Mouse (Mus musculus) hindbrain, embryonic 14.5 days (tissue): ENCODE data around the gene Chst8. TPM values are rescaled to one million over a fixed set of nuclear protein-coding genes. Genes with fewer than 3 reads are reported as not detected.

Experiments used
- ATAC-seq: fragments of 200-750 bp; cut with Nextera tagmentation; 2 replicates; pipeline ENCODE4 v1.8.0; 2017; ENCODE audit warnings: moderate number of reproducible peaks, mild to moderate bottlenecking, moderate TSS enrichment, moderate library complexity; ENCODE audit not compliant: low FRiP score
- DNase-seq: peaks from one replicate; pipeline ENCODE4 v3.0.0-alpha.2; 2015; ENCODE audit warnings: low spot score
- H3K27ac ChIP-seq: fragments of 300-500 bp; sonication (generic); 2 replicates; pipeline ENCODE4 v1.5.1; 2014; ENCODE audit warnings: mild to moderate bottlenecking, moderate library complexity
- H3K27me3 ChIP-seq: fragments of 300-500 bp; sonication (generic); 2 replicates; pipeline ENCODE4 v1.6.1; 2014; ENCODE audit warnings: mild to moderate bottlenecking, low read length, mixed read lengths; ENCODE audit not compliant: control insufficient read depth, insufficient read depth
- H3K36me3 ChIP-seq: fragments of 300-500 bp; sonication (generic); replicated peaks from 2 replicates; pipeline ENCODE4 v1.6.1; 2014; ENCODE audit not compliant: control insufficient read depth, insufficient read depth
- H3K4me1 ChIP-seq: fragments of 300-500 bp; sonication (generic); replicated peaks from 2 replicates; pipeline ENCODE4 v1.6.1; 2014; ENCODE audit warnings: antibody characterized with exemption, low read length, mixed read lengths; ENCODE audit not compliant: control insufficient read depth, insufficient read depth
- H3K4me2 ChIP-seq: fragments of 300-500 bp; sonication (generic); replicated peaks from 2 replicates; pipeline ENCODE4 v1.6.1; 2014; ENCODE audit warnings: mild to moderate bottlenecking, moderate library complexity
- H3K4me3 ChIP-seq: fragments of 300-500 bp; sonication (generic); replicated peaks from 2 replicates; pipeline ENCODE4 v1.5.1; 2014; ENCODE audit warnings: mild to moderate bottlenecking, low read length
- H3K9ac ChIP-seq: fragments of 300-500 bp; sonication (generic); 2 replicates; pipeline ENCODE4 v1.6.1; 2014
- H3K9me3 ChIP-seq: fragments of 300-500 bp; sonication (generic); 2 replicates; pipeline ENCODE4 v1.6.1; 2016; ENCODE audit warnings: low read length; ENCODE audit not compliant: control insufficient read depth
- WGBS: fragments of 180-500 bp; shearing (Covaris S2); extraction: QIAGEN DNeasy Blood & Tissue Kit; methylation state at CpG from one replicate; pipeline ENCODE4 v1.1.7; 2014; 5-methylcytosine and 5-hydroxymethylcytosine counted together
- polyA plus RNA-seq: library from polyadenylated mRNA; unstranded; fragments of >200 nt; fragmentation: Nextera tagmentation; extraction: Ambion mirVana; gene quantifications from 2 replicates; pipeline ENCODE4 v1.2.1, GENCODE M21; 2014

Gene Chst8
- 8.5 and 10.4 TPM in 2 replicates for polyA plus RNA-seq

DNA sequence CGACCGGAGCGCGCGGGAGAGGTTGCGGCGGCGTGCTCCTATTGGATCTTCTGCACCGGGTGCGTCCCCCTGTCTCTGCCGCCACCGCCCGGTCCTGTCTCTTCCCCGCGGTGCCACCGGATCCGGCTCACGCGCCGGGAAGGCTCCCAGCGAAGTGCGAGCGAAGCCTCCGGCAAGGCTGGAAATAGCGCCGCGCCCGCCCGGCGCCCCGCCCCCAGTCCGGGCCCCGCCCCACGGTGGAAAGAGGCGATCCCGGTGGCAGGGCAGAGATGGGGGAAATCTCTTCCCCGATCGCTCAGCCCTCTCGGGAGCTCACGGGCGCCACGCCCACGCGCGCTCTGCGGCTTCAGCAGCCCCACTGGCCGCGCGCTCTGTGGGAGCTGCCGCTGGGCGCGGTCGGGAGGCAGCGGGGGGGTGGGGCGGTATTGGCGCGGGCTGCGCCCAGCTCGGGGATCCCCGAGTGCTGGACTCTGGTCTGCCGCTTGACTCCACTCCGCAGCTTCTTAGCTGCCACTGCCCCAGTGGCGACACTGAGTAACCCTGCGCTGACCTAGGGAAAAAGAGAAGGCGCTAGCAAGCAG is at the start of gene Chst8:
Chst8 (minus strand) TSS at position 181 of the 581 bp plus-strand sequence.
- peak within 1 kb of the TSS; percentile 34 for H3K27ac ChIP-seq
- under 1% methylated on average over 51 of the region's 65 CpGs for WGBS
- no peaks in the 10 kb centered on the region for H3K36me3 ChIP-seq
- peaks cover 18% of the 10 kb centered on the region for H3K4me1 ChIP-seq
- H3K27me3 ChIP-seq = peaks cover 35% of the 10 kb centered on the region
- peak within 1 kb of the TSS; percentile 74 for H3K4me2 ChIP-seq
- ATAC-seq = peak; percentile 67
- no peaks in the 10 kb centered on the region for H3K9me3 ChIP-seq
- DNase-seq = peak; percentile 62
- H3K4me3 ChIP-seq = peak within 1 kb of the TSS; percentile 50
- H3K9ac ChIP-seq = peak within 1 kb of the TSS; percentile 56

DNA sequence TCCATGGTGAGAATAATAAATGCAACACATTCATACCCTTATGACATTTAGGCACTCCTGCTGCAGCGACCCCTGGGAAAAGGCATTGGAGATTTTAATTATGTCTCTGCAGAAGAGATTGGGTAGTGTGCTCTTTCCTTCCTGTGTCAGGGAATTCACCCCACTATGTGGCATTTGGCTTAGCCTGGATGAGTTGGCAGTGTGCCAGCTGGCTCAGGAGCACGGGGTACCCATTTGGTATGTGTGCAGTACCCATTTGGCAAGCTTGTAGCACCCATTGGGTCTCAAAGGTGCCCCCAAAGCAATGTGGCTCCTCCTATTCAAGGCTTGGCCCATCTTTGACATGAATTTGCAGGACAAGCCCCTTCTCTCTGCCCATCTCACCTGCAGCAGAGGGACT is 45.8 kb upstream of the Chst8 start:
- WGBS = 52% methylated on average over 2 of the region's 2 CpGs
- no peak for DNase-seq

DNA sequence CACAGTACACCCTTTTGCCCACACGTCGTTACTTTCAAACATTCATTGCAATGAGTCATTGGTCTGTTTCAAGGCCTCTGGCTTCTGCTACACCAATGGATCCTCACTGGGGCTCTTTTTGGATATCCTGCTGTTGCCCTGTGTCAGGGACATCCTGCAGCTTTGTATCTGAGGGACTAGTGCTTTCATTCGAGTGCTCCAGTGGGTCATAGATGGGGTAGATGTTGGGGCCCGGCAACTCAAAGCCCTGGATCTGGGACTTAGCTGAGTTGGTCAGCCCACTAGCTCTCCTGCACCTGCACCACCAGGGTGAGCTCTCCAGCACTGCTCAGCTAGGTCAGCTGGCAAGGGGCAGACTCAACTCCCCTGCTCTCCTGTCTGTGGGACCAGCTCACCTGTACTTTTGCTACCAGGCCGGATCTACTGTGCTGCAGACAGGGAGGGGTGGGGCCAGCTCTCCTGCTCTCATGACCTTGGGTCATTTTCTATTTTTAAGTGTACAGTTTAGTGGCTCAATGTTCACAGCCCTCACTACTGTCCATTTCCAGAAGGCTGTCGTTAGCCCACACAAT is 42.4 kb upstream of the Chst8 start:
- Histone ChIP-seq H3K9ac (no peak overlapping the region), H3K4me1 (0 out of 2 replicates have a peak, but pooled peaks cover 4% of the 10 kb centered on the region), H3K4me3 (no peak overlapping the region), H3K27ac (no peak overlapping the region), H3K36me3 (no peaks in the 10 kb centered on the region), H3K9me3 (no peaks in the 10 kb centered on the region), H3K4me2 (no peak overlapping the region), H3K27me3 (no peaks in the 10 kb centered on the region)
- no peak for ATAC-seq
- 85% methylated on average over 6 of the region's 6 CpGs for WGBS
- DNase-seq = no peak

More for the DNA sequence above, 45.8 kb upstream of the Chst8 start:
- Histone ChIP-seq H3K36me3 (no peaks in the 10 kb centered on the region), H3K27ac (no peak overlapping the region), H3K4me3 (no peak overlapping the region), H3K9ac (no peak overlapping the region), H3K27me3 (no peaks in the 10 kb centered on the region), H3K9me3 (no peaks in the 10 kb centered on the region), H3K4me1 (0 out of 2 replicates have a peak, but pooled peaks cover 4% of the 10 kb centered on the region), H3K4me2 (no peak overlapping the region)
- ATAC-seq = no peak

DNA sequence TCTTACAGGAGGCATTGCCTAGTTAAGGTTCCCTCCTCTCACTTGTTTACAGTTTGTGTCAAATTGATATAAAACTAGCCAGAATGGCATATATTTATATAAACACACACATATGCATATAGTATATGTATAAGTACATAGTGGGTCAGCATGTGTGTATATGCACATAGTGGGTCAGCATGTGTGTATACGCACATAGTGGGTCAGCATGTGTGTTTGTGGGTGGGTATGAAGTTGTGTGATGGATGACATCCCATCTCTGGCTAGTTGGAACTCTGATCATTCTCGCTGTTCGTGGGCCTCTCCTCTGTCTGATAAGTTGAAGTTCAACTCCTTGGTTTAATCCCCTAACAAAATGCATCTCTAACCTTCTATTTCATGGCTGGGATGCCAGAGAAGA is 40.9 kb upstream of the Chst8 start:
- ATAC-seq = no peak
- no peak overlapping the region for H3K27ac ChIP-seq
- no peak for DNase-seq
- no peak overlapping the region for H3K4me2 ChIP-seq
- 93% methylated on average over 3 of the region's 3 CpGs for WGBS
- H3K27me3 ChIP-seq = no peaks in the 10 kb centered on the region
- H3K36me3 ChIP-seq = no peaks in the 10 kb centered on the region
- no peak overlapping the region for H3K9ac ChIP-seq
- no peaks in the 10 kb centered on the region for H3K9me3 ChIP-seq
- H3K4me3 ChIP-seq = no peak overlapping the region
- H3K4me1 ChIP-seq = 0 out of 2 replicates have a peak, but pooled peaks cover 2% of the 10 kb centered on the region

DNA sequence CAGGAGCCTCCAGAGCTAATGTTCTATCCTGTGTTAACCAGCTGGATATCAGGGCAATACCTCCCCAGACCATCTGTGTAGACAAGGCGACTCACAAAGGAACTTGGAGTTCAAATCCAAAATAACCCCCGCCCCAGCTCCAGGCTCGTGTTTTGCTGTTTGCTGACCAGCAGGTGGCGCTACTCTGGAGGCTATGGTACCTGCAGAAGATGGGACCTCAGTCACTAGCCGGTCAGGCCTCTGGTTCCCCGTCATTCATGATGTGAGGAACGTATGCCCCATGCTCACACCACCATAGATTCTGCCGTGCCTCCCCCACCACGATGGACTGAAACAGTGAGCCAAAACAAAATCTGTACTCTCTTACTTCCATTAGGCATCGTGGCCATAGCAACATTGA is 37.1 kb upstream of the Chst8 start:
- Histone ChIP-seq H3K4me2 (no peak overlapping the region), H3K9me3 (no peaks in the 10 kb centered on the region), H3K4me1 (peaks cover 13% of the 10 kb centered on the region), H3K4me3 (no peak overlapping the region), H3K36me3 (no peaks in the 10 kb centered on the region), H3K27ac (no peak overlapping the region), H3K27me3 (no peaks in the 10 kb centered on the region), H3K9ac (no peak overlapping the region)
- no peak for ATAC-seq
- no peak for DNase-seq
- 41% methylated on average over 10 of the region's 10 CpGs for WGBS

DNA sequence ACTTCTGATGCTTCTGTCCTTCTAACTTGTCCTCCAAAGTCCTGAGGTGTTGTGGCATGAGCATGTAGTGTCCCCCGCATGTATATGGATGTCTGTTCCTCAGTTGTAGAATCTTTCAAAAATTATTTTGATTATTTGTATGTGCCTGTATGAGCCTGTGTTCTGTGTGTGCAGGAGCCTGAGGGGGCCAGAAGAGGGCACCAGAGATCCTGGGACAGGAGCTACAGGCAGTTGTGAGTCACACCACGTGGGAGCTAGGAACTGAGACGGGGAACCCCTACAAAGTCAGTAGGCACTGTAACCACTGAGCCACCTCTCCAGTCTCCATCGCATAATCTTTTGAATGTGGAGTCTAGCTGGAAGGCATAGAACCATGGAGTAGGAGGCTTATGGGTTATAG is 36.3 kb upstream of the Chst8 start:
- Histone ChIP-seq H3K4me3 (no peak overlapping the region), H3K27ac (no peak overlapping the region), H3K9me3 (no peaks in the 10 kb centered on the region), H3K4me2 (no peak overlapping the region), H3K36me3 (no peaks in the 10 kb centered on the region), H3K4me1 (peaks cover 13% of the 10 kb centered on the region), H3K27me3 (no peaks in the 10 kb centered on the region), H3K9ac (no peak overlapping the region)
- ATAC-seq = no peak
- 91% methylated on average over 4 of the region's 4 CpGs for WGBS
- no peak for DNase-seq

DNA sequence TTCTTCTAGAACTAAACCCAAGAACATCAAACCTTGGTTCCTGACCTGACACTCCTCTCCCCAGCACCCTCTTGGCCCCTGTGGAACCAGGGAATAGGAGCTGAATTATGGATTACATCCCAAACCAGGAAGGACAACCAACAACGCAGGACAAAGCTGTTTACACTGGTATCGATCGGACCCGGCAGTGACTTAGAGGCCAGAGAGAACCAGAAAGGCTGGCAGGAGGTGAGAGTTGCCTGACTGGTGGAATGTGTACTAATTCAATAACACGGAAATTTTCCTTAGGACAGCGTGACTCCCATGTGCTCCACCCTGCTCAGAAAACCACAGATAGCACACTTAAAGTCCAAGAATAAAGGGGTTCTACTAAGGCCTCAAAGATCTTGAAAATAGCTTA is 35.4 kb upstream of the Chst8 start:
- no peak for ATAC-seq
- no peak for DNase-seq
- Histone ChIP-seq H3K4me1 (peaks cover 13% of the 10 kb centered on the region), H3K36me3 (no peaks in the 10 kb centered on the region), H3K9me3 (no peaks in the 10 kb centered on the region), H3K4me2 (no peak overlapping the region), H3K27me3 (no peaks in the 10 kb centered on the region), H3K4me3 (no peak overlapping the region), H3K27ac (no peak overlapping the region), H3K9ac (no peak overlapping the region)
- WGBS = 76% methylated on average over 6 of the region's 6 CpGs

DNA sequence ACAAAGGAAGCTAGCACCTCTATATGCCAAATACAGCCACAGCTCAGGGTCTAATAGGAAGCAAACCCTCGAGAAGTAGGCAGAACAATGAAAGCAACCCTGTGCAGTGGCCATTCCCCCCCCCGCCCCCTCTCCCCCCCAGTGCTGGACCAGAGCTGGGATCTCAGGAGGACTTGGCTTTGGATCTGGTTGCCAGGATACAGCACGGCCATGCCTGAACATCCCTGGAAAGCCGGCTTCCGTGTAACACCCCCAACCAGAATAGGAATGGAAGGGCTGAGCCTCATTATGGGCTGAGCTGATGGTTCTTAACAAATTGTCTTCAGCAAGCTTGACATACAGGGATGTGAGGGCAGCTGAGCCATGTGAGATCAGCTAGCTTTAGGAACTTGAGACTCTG is 34.9 kb upstream of the Chst8 start:
- no peaks in the 10 kb centered on the region for H3K36me3 ChIP-seq
- H3K27me3 ChIP-seq = no peaks in the 10 kb centered on the region
- peaks cover 13% of the 10 kb centered on the region for H3K4me1 ChIP-seq
- no peak overlapping the region for H3K4me2 ChIP-seq
- peak; percentile 54 for DNase-seq
- H3K9me3 ChIP-seq = no peaks in the 10 kb centered on the region
- 13% methylated on average over 5 of the region's 5 CpGs for WGBS
- H3K9ac ChIP-seq = no peak overlapping the region
- H3K27ac ChIP-seq = peak overlapping the region; percentile 26; the same call in 1 of the 2 replicates
- no peak overlapping the region for H3K4me3 ChIP-seq
- ATAC-seq = peak; percentile 62

DNA sequence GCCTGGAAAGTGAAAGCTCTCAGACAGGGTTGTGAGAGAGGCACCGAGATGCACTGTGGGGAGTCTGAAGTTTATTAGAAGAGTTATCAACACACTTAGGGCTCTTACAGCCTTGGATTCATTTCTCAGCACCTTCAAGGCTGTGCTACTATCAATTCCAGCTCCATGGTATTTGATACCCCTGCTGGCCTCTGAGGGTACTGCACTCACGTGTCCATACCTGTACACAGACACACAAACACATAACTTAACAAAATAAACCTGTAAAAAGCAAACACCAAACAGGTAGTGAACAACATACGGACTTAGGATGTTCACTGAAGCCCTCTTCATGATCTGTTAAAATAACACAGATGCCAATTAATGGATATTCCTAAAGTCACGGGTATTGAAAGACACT is 26.2 kb upstream of the Chst8 start:
- no peak overlapping the region for H3K27ac ChIP-seq
- DNase-seq = no peak
- no peak overlapping the region for H3K9ac ChIP-seq
- no peaks in the 10 kb centered on the region for H3K9me3 ChIP-seq
- no peak overlapping the region for H3K4me3 ChIP-seq
- H3K4me1 ChIP-seq = no peaks in the 10 kb centered on the region
- 93% methylated on average over 4 of the region's 4 CpGs for WGBS
- H3K36me3 ChIP-seq = no peaks in the 10 kb centered on the region
- H3K4me2 ChIP-seq = no peak overlapping the region
- no peak for ATAC-seq
- H3K27me3 ChIP-seq = no peaks in the 10 kb centered on the region
